Mouse (Mus musculus): ENCODE results near the gene Sox12.

GRCm38 (mm10) chr2:152395271-152395920, 2.5 kb downstream of the Sox12 start:
- TF ChIP-seq CTCF (IDR thresholded peaks at IDR 0.05; ENCODE audit: borderline replicate concordance, extremely low read depth, insufficient read depth, insufficient read length) (no peak), POLR2A (IDR thresholded peaks at IDR 0.05; ENCODE audit: borderline replicate concordance, extremely low read depth, insufficient read depth, insufficient read length, poor library complexity, severe bottlenecking) (no peak)

Data from brain, embryonic 14.5 days (tissue).